ENCODE assay signal across 10 mouse cellular contexts in the genomic region with DNA sequence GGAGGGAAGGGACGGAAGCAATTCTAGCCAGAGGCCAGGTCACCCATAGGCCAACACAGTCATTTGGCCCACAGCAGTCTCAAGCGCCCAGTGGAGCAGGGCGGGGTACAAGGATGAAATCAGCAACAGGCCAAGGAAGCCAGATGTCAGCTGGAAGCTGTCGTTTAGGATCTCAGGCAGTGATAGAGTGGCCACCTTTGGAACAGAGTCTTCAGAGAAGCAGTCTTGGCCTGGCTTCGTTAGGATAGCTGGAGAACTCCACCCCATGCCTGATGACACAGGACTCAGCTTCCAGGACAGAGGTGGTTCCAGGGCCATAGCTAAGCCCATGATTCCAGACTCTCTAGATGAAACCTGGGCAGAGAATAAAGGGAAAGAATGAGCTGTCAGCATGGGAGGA. TPM values are rescaled to one million over a fixed set of nuclear protein-coding genes. Genes with fewer than 3 reads are reported as not detected.
A peak's percentile ranks its signal among the peaks of the same experiment; 100 is the strongest.
DNase-seq lines count a peak whose midpoint lies in the region; ATAC-seq lines count a peak whose summit lies in the region.
"Had no signal": no experiment of that assay in that cellular context is flagged by ENCODE, and none has a peak within 500 bp of the region (broad histone marks: within the 10 kb centered on the region; RNA-seq: fewer than 3 reads in every experiment).

No protein-coding gene starts in this region.

- peak overlapping the region; percentile 52; the same call in 1 of the 2 replicates for H3K27ac ChIP-seq in hindbrain, embryonic 12.5 days
- H3K27ac ChIP-seq in hindbrain, embryonic 10.5 days, result no peak overlapping the region; the same call in 1 of the 2 replicates
- peak overlapping the region; percentile 33 for H3K27ac ChIP-seq in brown adipose tissue, adult 24 weeks (replicated peaks; ENCODE audit: low read depth, low read length)
- H3K27ac ChIP-seq in heart, embryonic 14.5 days (replicated peaks in 1 of 2; ENCODE audit: control insufficient read depth in 1 of 2, insufficient read depth in 1 of 2, low read depth in 2 of 2, low read length in 2 of 2), result peak overlapping the region; percentile 56 to 87; a peak in 3 of 4 replicates
- H3K27ac ChIP-seq in liver, embryonic 13.5 days, result peak overlapping the region; percentile 7

- no peaks in the 10 kb centered on the region for H3K27me3 ChIP-seq in hindbrain, embryonic 12.5 days
- no peaks in the 10 kb centered on the region for H3K27me3 ChIP-seq in hindbrain, embryonic 10.5 days (ENCODE audit: insufficient read depth, poor library complexity, severe bottlenecking)
- no peaks in the 10 kb centered on the region for H3K27me3 ChIP-seq in heart, embryonic 14.5 days (ENCODE audit: control insufficient read depth, insufficient read depth, low read length)
- no peaks in the 10 kb centered on the region for H3K27me3 ChIP-seq in liver, embryonic 13.5 days
- H3K27me3 ChIP-seq: megakaryocyte, embryonic 14.5 days had no signal

- H3K36me3 ChIP-seq in hindbrain, embryonic 12.5 days, result peaks cover 45% of the 10 kb centered on the region
- H3K36me3 ChIP-seq in hindbrain, embryonic 10.5 days, result peaks cover 61% of the 10 kb centered on the region
- peaks cover 27% of the 10 kb centered on the region for H3K36me3 ChIP-seq in heart, embryonic 14.5 days (ENCODE audit: control insufficient read depth, insufficient read depth, low read length)
- H3K36me3 ChIP-seq in liver, embryonic 13.5 days, result peaks cover 18% of the 10 kb centered on the region

- H3K9me3 ChIP-seq in hindbrain, embryonic 12.5 days (replicated peaks), result no peaks in the 10 kb centered on the region
- H3K9me3 ChIP-seq in hindbrain, embryonic 10.5 days, result no peaks in the 10 kb centered on the region
- no peaks in the 10 kb centered on the region for H3K9me3 ChIP-seq in heart, embryonic 14.5 days (ENCODE audit: control insufficient read depth, low read length)
- no peaks in the 10 kb centered on the region for H3K9me3 ChIP-seq in liver, embryonic 13.5 days (replicated peaks)
- H3K9me3 ChIP-seq: megakaryocyte, embryonic 14.5 days had no signal

- no peak for ATAC-seq in hindbrain, embryonic 12.5 days (ENCODE audit: low FRiP score)
- ATAC-seq in heart, embryonic 14.5 days (ENCODE audit: insufficient number of reproducible peaks, insufficient read depth, low FRiP score, low read depth), result no peak
- no peak for ATAC-seq in liver, embryonic 13.5 days (ENCODE audit: low read depth)
- ATAC-seq in erythroid progenitor cell, adult 5-6 weeks (replicated peaks; ENCODE audit: low FRiP score, poor library complexity, severe bottlenecking), result no peak

- no peak overlapping the region for H3K9ac ChIP-seq in hindbrain, embryonic 12.5 days
- H3K9ac ChIP-seq in heart, embryonic 14.5 days (ENCODE audit: low read length), result no peak overlapping the region
- H3K9ac ChIP-seq in liver, embryonic 13.5 days, result no peak overlapping the region

- peaks cover 19% of the 10 kb centered on the region for H3K4me1 ChIP-seq in hindbrain, embryonic 12.5 days
- H3K4me1 ChIP-seq in hindbrain, embryonic 10.5 days (replicated peaks), result peaks cover 37% of the 10 kb centered on the region
- peaks cover 49% of the 10 kb centered on the region for H3K4me1 ChIP-seq in brown adipose tissue, adult 24 weeks (ENCODE audit: control insufficient read depth, insufficient read depth, insufficient read length, low read length)
- peaks cover 23 to 44% of the 10 kb centered on the region in 2 experiments for H3K4me1 ChIP-seq in heart, embryonic 14.5 days (ENCODE audit: control insufficient read depth in 2 of 2, insufficient read depth in 2 of 2, low read length in 2 of 2)
- peaks cover 51% of the 10 kb centered on the region for H3K4me1 ChIP-seq in liver, embryonic 13.5 days (replicated peaks)

- WGBS in hindbrain, embryonic 12.5 days, result 75% methylated on average over 5 of the region's 5 CpGs
- 73% methylated on average over 5 of the region's 5 CpGs for WGBS in hindbrain, embryonic 10.5 days
- 66% methylated on average over 5 of the region's 5 CpGs for WGBS in heart, embryonic 14.5 days
- WGBS in liver, embryonic 13.5 days (ENCODE audit: insufficient replicate concordance), result 69% methylated on average over 5 of the region's 5 CpGs

- no peak overlapping the region for H3K4me3 ChIP-seq in hindbrain, embryonic 12.5 days
- no peak overlapping the region for H3K4me3 ChIP-seq in hindbrain, embryonic 10.5 days
- no peak overlapping the region for H3K4me3 ChIP-seq in brown adipose tissue, adult 24 weeks (ENCODE audit: insufficient read depth, low read depth, low read length)
- H3K4me3 ChIP-seq in heart, embryonic 14.5 days (ENCODE audit: control insufficient read depth in 1 of 2, insufficient read depth in 1 of 2, low read depth in 1 of 2, low read length in 2 of 2), result no peak overlapping the region
- H3K4me3 ChIP-seq in liver, embryonic 13.5 days (replicated peaks), result no peak overlapping the region
- H3K4me3 ChIP-seq: megakaryocyte, embryonic 14.5 days had no signal

- DNase-seq in hindbrain, embryonic 10.5 days (ENCODE audit: low spot score), result no peak
- DNase-seq in liver, embryonic 13.5 days, result no peak
- no peak for DNase-seq in cerebellum, adult 11-12 months
- DNase-seq in layer of hippocampus, adult 11-12 months (ENCODE audit: low spot score), result no peak
- DNase-seq: embryo, embryonic 11 days had no signal

- no peak overlapping the region for H3K4me2 ChIP-seq in hindbrain, embryonic 12.5 days (replicated peaks)
- no peak overlapping the region for H3K4me2 ChIP-seq in heart, embryonic 14.5 days (ENCODE audit: low read length)
- no peak overlapping the region for H3K4me2 ChIP-seq in liver, embryonic 13.5 days

RNA-seq across cellular contexts. Expression of a gene that starts 28.9 kb away (rescaled TPM):
- polyA plus RNA-seq in hindbrain, embryonic 12.5 days (2016; fragmentation: Nextera tagmentation; extraction: Ambion mirVana), result 11.3 and 15.8 TPM in 2 replicates
- polyA plus RNA-seq in hindbrain, embryonic 10.5 days (2016; fragmentation: Nextera tagmentation; extraction: Ambion mirVana), result 0.15 and 0.52 TPM in 2 replicates
- polyA plus RNA-seq in brown adipose tissue, adult 24 weeks (2012; ENCODE audit: insufficient read depth, insufficient read length, missing spikeins), result 4.9 and 5.3 TPM in 2 replicates
- polyA plus RNA-seq in heart, embryonic 14.5 days (2014; fragmentation: Nextera tagmentation; extraction: Ambion mirVana), result 6.4 and 6.8 TPM in 2 replicates
- 1.2 and 1.5 TPM in 2 replicates for polyA plus RNA-seq in liver, embryonic 13.5 days (2015; fragmentation: Nextera tagmentation; extraction: Ambion mirVana)
- total RNA-seq in erythroid progenitor cell, adult 5-6 weeks (2015; ENCODE audit: low replicate concordance), result not detected in 2 replicates
- not detected in 2 replicates for total RNA-seq in erythroid progenitor cell, adult 5-6 weeks (2017; ENCODE audit: low replicate concordance)

RNA-seq across cellular contexts. Expression of a gene that starts 38.2 kb away (rescaled TPM):
- 23.8 and 24.5 TPM in 2 replicates for polyA plus RNA-seq in hindbrain, embryonic 12.5 days (2016; fragmentation: Nextera tagmentation; extraction: Ambion mirVana)
- polyA plus RNA-seq in hindbrain, embryonic 10.5 days (2016; fragmentation: Nextera tagmentation; extraction: Ambion mirVana), result 27.6 and 33.1 TPM in 2 replicates
- polyA plus RNA-seq in brown adipose tissue, adult 24 weeks (2012; ENCODE audit: insufficient read depth, insufficient read length, missing spikeins), result 10.4 and 13.2 TPM in 2 replicates
- polyA plus RNA-seq in heart, embryonic 14.5 days (2014; fragmentation: Nextera tagmentation; extraction: Ambion mirVana), result 19.4 and 19.7 TPM in 2 replicates
- polyA plus RNA-seq in liver, embryonic 13.5 days (2015; fragmentation: Nextera tagmentation; extraction: Ambion mirVana), result 13.3 and 13.4 TPM in 2 replicates
- total RNA-seq in erythroid progenitor cell, adult 5-6 weeks (2015; ENCODE audit: low replicate concordance), result 4.2 and 15.1 TPM in 2 replicates
- 1.9 and 4.2 TPM in 2 replicates for total RNA-seq in erythroid progenitor cell, adult 5-6 weeks (2017; ENCODE audit: low replicate concordance)

RNA-seq across cellular contexts. Expression of a gene that starts 50.6 kb away (rescaled TPM):
- 14.8 and 18.6 TPM in 2 replicates for polyA plus RNA-seq in hindbrain, embryonic 12.5 days (2016; fragmentation: Nextera tagmentation; extraction: Ambion mirVana)
- 23.2 and 24.2 TPM in 2 replicates for polyA plus RNA-seq in hindbrain, embryonic 10.5 days (2016; fragmentation: Nextera tagmentation; extraction: Ambion mirVana)
- 8.8 and 9.4 TPM in 2 replicates for polyA plus RNA-seq in brown adipose tissue, adult 24 weeks (2012; ENCODE audit: insufficient read depth, insufficient read length, missing spikeins)
- 23.1 and 23.7 TPM in 2 replicates for polyA plus RNA-seq in heart, embryonic 14.5 days (2014; fragmentation: Nextera tagmentation; extraction: Ambion mirVana)
- 13.8 and 15.8 TPM in 2 replicates for polyA plus RNA-seq in liver, embryonic 13.5 days (2015; fragmentation: Nextera tagmentation; extraction: Ambion mirVana)
- not detected in 2 replicates for total RNA-seq in erythroid progenitor cell, adult 5-6 weeks (2015; ENCODE audit: low replicate concordance)
- 1.1 and 6.3 TPM in 2 replicates for total RNA-seq in erythroid progenitor cell, adult 5-6 weeks (2017; ENCODE audit: low replicate concordance)

RNA-seq across cellular contexts. Expression of a gene that starts 53.2 kb away (rescaled TPM):
- polyA plus RNA-seq in hindbrain, embryonic 12.5 days (2016; fragmentation: Nextera tagmentation; extraction: Ambion mirVana), result 5.1 and 5.8 TPM in 2 replicates
- 2.5 and 2.8 TPM in 2 replicates for polyA plus RNA-seq in hindbrain, embryonic 10.5 days (2016; fragmentation: Nextera tagmentation; extraction: Ambion mirVana)
- polyA plus RNA-seq in brown adipose tissue, adult 24 weeks (2012; ENCODE audit: insufficient read depth, insufficient read length, missing spikeins), result 5.3 and 6.1 TPM in 2 replicates
- polyA plus RNA-seq in heart, embryonic 14.5 days (2014; fragmentation: Nextera tagmentation; extraction: Ambion mirVana), result 17.0 and 17.3 TPM in 2 replicates
- 0.78 and 0.97 TPM in 2 replicates for polyA plus RNA-seq in liver, embryonic 13.5 days (2015; fragmentation: Nextera tagmentation; extraction: Ambion mirVana)
- 0.42 and 1.1 TPM in 2 replicates for total RNA-seq in erythroid progenitor cell, adult 5-6 weeks (2015; ENCODE audit: low replicate concordance)
- not detected in 2 replicates for total RNA-seq in erythroid progenitor cell, adult 5-6 weeks (2017; ENCODE audit: low replicate concordance)
